Mouse (Mus musculus) ovary, adult 2 months (tissue): Measurements from ENCODE around the gene Stx1a. TPM values are rescaled to one million over a fixed set of nuclear protein-coding genes. Genes with fewer than 3 reads are reported as not detected.

Experiments used
- polyA plus RNA-seq: library from polyadenylated mRNA; depleted of rRNA; stranded (reverse); fragments of >200 nt; gene quantifications from 2 replicates; pipeline ENCODE4 v1.2.3, GENCODE M21; 2012; rRNA removed

The Stx1a gene
- polyA plus RNA-seq: 42.2 and 42.8 TPM in 2 replicates

DNA sequence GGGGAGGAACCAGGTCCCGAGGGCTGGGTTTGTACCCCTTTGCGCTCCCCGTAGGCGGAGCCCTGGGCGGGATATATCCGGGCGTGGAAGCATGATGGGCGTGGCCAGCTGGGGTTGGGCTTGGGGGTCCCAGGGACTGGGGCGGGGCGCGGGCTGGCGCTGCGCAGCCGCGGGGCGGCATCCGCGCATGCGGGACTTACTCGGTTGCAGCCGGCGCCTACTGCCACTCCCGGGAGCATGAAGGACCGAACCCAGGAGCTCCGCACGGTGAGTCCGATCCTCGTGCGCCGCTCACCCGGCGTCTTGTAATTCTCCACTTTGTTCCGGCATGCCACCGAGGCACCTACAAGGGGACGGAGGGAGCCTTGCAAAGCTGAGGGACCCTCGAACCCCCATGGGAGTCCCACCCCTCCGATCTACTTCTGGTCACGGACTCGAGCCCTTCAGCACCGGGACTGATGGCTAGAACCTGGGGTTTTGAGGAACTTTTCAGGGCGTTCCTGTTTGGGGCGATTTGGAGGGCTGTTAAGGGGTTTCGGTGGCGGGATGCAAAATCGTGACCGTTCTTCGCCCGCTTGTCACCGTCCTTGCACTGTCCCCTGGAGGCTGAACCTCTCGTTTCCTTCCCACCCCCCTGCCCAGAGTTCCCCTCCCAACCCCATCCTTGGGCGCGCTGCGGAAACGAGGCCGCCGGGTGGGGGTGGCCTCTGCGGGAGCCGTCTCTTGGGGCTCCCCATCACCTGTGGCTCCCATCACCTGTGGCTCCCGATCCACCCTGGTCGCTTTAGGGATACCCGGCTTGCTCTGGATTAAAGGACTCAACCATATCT, at the start of gene Stx1a:
Gene Stx1a (plus strand): TSS at position 139 of the 830 bp plus-strand sequence.

DNA sequence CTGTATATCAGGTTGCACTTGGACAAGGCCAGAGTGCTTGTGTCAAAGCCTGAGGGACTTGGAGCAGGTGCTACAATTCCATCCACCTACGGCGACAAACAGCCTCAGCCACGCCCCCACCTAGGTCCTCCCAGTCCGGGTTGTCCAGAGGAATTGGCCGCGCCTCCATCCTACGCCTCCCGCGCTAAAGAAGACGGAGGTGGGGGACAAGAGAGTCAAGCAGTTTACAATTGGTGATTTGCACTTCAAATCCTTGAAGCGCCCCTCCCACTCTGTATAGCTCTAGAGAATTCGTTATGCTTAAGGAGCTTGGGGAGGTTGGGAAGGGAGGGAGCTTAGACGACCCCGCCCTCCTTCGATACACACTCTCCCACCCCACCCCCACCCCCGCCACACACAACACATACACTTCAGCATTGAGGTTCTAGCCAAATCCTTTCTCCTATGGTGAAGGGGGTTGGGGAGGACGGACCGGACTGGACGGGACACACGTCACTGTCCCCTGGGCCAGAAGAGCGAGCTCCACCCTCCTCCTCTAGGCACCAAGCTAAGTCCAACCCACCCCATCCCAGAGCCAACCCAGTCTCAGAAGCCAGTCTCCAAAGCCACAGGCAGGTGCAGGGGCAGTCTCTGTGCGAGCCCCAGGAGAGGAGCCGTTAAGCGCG, 37.5 kb upstream of the Stx1a start, which contains the start of gene Cldn3:
Gene Cldn3 (plus strand): TSS at position 582 of the 665 bp plus-strand sequence.

GRCm38 (mm10) chr5:135008671-135009589, 14.4 kb upstream of the Stx1a start, which contains the start of gene Abhd11:
Gene Abhd11 (plus strand): TSS chr5:135009152.

DNA sequence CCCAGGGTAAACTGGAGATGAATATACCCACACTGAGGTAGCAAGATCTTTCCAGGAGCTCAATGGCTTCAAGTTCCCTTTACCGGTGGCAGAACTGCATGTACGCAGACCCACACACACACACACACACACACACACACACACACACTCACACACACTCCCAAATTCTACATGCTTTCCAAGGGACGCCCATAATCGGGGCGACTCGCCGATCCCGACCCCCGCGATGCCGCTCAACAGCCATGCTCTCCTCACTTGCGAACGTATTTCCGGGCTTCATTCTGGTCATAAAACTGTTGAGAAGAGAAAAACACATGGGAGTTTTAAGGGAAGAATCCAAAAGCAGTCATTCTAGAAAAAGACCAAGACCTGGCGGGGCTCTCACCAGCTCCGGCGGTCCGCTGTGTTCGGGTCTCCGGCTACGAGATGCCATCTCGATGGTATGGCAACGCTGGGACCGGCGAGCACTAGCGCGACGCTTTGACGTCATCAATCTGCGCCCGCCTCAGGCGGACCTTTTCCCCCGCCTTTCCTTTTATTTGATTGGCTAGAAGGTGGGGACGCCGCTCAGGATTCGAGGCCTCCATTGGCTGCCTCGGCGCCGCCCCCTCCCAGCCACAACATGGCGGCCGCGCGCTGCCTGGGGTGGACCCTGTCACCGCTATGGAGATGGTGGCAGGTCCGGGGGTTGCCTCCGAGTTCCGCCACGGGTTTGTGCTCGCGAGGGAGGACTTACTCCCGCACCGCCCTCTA, 40.5 kb downstream of the Stx1a start, which contains the start of gene Dnajc30:
Gene Dnajc30 (plus strand): TSS at position 574 of the 753 bp plus-strand sequence.

DNA sequence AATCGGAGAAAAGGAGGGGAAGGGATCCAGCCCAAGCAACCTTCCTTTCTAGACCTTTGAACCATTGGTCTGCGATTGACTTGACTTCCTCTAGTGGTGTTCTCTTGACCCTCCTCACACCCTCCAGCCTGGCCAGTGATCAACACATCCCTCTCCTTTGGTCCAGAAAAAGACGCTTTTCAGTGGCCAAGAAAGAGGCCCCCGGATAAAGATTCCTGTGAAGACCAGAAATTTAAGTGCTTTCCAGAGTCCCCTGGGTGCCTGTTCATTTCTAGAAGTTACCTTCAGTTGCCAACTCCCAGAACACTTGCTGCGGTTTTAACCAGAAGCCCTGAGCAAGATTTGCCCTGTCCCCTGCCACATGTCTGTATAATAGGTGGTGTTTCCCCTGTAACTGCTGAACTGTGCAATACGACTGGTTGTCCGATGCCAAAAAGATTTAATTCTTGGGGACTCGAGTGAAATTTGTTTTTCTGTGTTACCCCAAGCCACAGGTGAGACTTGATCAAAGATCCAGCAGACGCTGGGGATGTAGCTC, 41.7 kb downstream of the Stx1a start, which contains the start of gene Bud23:
Gene Bud23 (minus strand): TSS at position 51 of the 538 bp plus-strand sequence.

GRCm38 (mm10) chr5:135077564-135078481, 54.5 kb downstream of the Stx1a start, which contains the start of gene Vps37d:
Gene Vps37d (minus strand): TSS chr5:135078266.

DNA sequence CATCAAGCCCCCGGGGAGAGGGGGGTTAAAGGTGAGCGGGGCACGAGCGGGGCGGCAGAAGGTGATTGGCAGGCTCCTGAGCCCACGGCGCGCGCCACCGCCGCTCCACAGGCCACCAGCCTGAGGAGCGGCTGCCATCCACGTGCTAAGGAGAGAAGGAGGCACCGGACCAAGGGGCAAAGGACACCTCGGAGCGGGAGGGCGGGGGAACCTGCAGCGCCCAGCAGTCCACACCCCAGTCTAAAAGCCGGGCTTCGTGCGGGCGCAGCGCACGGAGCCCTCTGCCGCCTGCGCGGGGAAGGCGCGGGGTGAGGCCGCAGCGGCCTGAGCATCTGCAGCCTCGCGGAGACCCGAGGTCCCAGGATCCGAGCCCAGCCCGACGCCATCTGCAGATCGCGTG, 66.4 kb downstream of the Stx1a start, which contains the start of gene Mlxipl:
Gene Mlxipl (plus strand): TSS at position 238 of the 400 bp plus-strand sequence.

Other genes starting within 250 kb of the Stx1a start
- gene Tmem270, start 116.7 kb upstream of the Stx1a start, polyA plus RNA-seq: not detected in 2 replicates
- not detected in 2 replicates for gene Cldn13, start 108.0 kb upstream of the Stx1a start, polyA plus RNA-seq
- 38.6 and 44.7 TPM in 2 replicates for gene Mettl27, start 91.1 kb upstream of the Stx1a start, polyA plus RNA-seq
- 10.5 and 19.4 TPM in 2 replicates for gene Cldn4, start 76.5 kb upstream of the Stx1a start, polyA plus RNA-seq
- gene Cldn3, start 37.3 kb upstream of the Stx1a start, polyA plus RNA-seq: 281 and 314 TPM in 2 replicates
- gene Abhd11, start 14.3 kb upstream of the Stx1a start, polyA plus RNA-seq: 81.8 and 102 TPM in 2 replicates
- 48.1 and 52.7 TPM in 2 replicates for gene Dnajc30, start 40.7 kb downstream of the Stx1a start, polyA plus RNA-seq
- gene Bud23, start 41.5 kb downstream of the Stx1a start, polyA plus RNA-seq: 85.1 and 92.0 TPM in 2 replicates
- gene Vps37d, start 54.8 kb downstream of the Stx1a start, polyA plus RNA-seq: 17.6 and 25.3 TPM in 2 replicates
- 36.1 and 54.1 TPM in 2 replicates for gene Mlxipl, start 66.4 kb downstream of the Stx1a start, polyA plus RNA-seq
- 11.3 and 12.1 TPM in 2 replicates for gene Tbl2, start 126.2 kb downstream of the Stx1a start, polyA plus RNA-seq
- 32.5 and 37.0 TPM in 2 replicates for gene Bcl7b, start 144.8 kb downstream of the Stx1a start, polyA plus RNA-seq
- gene Baz1b, start 163.8 kb downstream of the Stx1a start, polyA plus RNA-seq: 27.6 and 34.6 TPM in 2 replicates
- 1.5 and 2.5 TPM in 2 replicates for gene Fzd9, start 227.7 kb downstream of the Stx1a start, polyA plus RNA-seq